Mouse (Mus musculus): Measurements from ENCODE around the gene Scn8a.

Scn8a gene

GRCm38 (mm10) chr15:100953955-100954354 lies 84.3 kb downstream of the Scn8a start:
- no peak for DNase-seq (ENCODE audit: low spot score in 2 of 2)

GRCm38 (mm10) chr15:100954751-100955150 lies 85.1 kb downstream of the Scn8a start:
- DNase-seq (ENCODE audit: low spot score in 2 of 2), result no peak

DNA sequence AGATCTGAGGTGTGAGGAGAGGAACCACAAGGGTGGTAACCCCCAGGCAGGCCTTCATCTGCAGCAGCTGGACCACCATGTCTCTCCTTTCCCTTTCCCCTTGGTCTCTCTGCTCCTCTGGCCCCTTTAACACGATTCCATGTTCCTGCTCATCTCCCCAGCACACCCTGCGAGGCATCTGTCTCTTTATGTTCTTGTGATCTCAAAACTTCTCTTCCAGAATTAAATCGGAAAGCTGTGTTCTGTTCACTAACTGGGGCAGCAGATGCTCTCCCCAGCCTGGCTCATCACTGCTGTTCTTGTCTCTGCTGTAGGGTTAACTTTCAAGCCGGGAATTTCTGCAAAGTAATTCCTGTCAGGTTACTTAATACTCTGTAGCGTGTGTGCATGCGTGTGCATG lies 91.3 kb downstream of the Scn8a start:
- no peak for DNase-seq (ENCODE audit: low spot score in 2 of 2)

DNA sequence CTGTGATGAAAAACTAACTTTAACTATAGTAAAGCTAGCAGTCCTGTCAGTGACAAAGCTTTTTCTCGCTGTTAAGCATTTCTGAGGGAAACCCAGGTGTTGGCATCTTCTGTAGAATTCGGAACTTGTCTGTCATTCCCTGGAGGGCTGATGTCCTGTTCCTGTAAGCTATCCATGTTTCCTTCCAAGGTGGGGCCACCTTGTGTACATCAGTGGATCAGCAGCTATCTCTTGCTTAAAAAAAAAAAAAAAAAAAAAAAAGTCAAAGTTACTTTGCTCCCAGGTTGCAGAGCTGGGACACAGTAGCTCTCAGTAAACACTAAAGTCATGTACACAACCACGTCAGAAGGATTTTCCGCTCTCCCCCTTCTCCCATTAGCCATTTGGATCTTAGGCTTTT lies 91.9 kb downstream of the Scn8a start:
- DNase-seq (ENCODE audit: low spot score in 2 of 2), result no peak

- DNase-seq (ENCODE audit: low spot score in 2 of 2), result no peak
Measured at GRCm38 (mm10) chr15:100971443-100971842, 101.8 kb downstream of the Scn8a start.

DNA sequence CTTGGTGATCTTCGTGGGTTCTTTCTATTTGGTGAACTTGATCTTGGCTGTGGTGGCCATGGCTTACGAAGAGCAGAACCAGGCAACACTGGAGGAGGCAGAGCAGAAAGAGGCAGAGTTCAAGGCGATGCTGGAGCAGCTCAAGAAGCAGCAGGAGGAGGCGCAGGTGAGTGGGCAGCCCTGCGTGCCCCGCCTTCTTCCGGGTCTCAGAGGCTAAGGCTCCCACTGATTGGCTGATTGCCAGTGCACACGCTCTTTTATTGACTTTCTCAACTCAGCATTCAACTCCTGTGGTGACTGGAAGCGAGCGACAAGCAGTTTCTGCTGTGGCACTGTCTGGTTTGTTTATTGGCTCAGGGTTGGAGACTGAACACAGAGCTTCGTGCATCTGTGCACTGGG lies 103.1 kb downstream of the Scn8a start:
- DNase-seq (ENCODE audit: low spot score in 2 of 2), result no peak

- no peak for DNase-seq (ENCODE audit: low spot score in 2 of 2)
Measured at GRCm38 (mm10) chr15:100974679-100975078, 105.0 kb downstream of the Scn8a start.

- DNase-seq (ENCODE audit: low spot score in 2 of 2), result no peak
Measured at GRCm38 (mm10) chr15:100983427-100984153, 113.9 kb downstream of the Scn8a start.

- DNase-seq (ENCODE audit: low spot score in 2 of 2), result no peak
Measured at GRCm38 (mm10) chr15:100984154-100984893, 114.7 kb downstream of the Scn8a start.

GRCm38 (mm10) chr15:100986479-100986878 lies 116.8 kb downstream of the Scn8a start:
- no peak for DNase-seq (ENCODE audit: low spot score in 2 of 2)

GRCm38 (mm10) chr15:100987031-100987430 lies 117.4 kb downstream of the Scn8a start:
- no peak for DNase-seq (ENCODE audit: low spot score in 2 of 2)

DNA sequence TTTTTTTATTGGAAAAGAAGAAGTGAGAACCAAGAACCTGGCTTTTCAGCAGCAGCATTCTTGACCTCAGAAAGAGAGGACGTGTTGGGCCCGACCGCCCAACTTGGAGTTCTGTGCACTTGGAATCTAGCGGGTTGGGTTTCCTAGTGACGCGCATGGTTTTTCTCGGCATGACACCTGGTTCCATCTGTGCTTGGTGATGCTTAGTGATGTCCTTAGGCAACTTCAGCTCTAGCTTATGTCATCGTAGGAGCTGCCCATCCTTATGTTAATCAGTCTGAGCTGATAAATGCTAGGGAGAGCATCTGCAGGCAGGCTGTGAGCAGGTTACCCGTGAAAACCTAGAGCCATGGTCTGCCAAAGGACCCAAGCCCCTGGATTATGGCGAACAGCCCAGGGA lies 120.6 kb downstream of the Scn8a start:
- no peak for DNase-seq (ENCODE audit: low spot score in 2 of 2)

GRCm38 (mm10) chr15:100997090-100997489 lies 127.4 kb downstream of the Scn8a start:
- DNase-seq (ENCODE audit: low spot score in 2 of 2), result no peak

GRCm38 (mm10) chr15:101001685-101002084 lies 132.0 kb downstream of the Scn8a start:
- no peak for DNase-seq (ENCODE audit: low spot score in 2 of 2)

DNA sequence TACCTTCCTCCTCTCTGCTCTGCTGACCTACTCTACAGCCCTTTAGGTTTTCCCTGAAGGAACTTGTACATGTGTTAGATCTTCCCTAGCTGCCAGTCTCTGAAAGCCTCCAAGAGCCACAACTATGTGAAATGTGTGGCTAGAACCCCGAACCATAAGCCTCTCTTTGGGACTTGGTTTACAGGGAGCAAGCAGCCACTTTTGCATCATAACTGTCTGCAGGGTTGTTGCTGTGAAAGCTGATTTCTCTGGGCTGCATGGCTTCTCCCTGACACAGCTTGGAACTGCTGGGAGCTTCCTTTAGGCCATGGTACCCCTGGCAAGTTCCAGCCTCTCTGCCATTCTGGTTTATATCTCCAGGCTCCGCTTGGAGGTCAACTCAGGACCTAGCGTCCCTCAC lies 132.8 kb downstream of the Scn8a start:
- no peak for DNase-seq (ENCODE audit: low spot score in 2 of 2)

DNA sequence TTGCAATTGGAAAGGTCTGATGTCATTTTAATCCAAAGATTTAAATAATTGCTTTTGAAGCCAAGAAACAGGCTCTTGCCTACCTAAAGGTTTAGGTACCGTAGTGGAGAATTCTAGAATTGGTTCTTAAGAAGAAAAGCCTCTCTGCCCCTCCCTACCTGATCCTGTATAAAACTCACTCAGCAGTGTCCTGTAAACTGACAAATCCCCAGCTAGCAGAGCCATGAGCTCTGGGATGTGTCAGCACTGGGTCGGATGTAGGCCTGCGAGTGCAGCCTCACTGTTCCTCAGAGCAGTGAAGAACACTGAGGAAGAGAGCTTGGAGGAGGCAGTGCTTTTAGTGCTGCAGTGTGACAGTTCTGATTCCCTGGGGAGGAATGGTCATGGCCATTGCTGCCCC lies 134.9 kb downstream of the Scn8a start:
- no peak for DNase-seq (ENCODE audit: low spot score in 2 of 2)

DNA sequence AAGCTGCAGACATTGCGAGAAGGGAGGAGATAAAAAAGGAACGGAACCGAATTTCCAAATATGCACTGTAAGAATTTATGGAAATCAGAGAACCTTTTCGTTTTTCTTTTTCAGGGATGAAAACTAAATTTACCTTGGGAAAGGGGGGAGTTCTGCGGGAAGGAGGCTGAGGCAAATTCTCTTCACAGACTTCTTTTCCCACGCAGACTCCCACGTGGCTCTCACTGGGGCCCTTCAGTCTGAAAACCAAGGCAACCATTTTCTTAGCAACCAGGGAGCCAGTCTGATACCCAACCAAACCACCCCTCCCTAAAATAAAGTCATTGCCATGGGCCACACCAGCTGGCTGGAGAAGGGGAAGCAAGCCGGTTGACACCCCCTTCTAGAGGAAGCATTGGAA lies 136.1 kb downstream of the Scn8a start:
- no peak for DNase-seq (ENCODE audit: low spot score in 2 of 2)

- DNase-seq (ENCODE audit: low spot score in 2 of 2), result no peak
Measured at GRCm38 (mm10) chr15:101006251-101007040, 136.8 kb downstream of the Scn8a start.

GRCm38 (mm10) chr15:101007236-101007635 lies 137.6 kb downstream of the Scn8a start:
- no peak for DNase-seq (ENCODE audit: low spot score in 2 of 2)

GRCm38 (mm10) chr15:101008386-101009010 lies 138.8 kb downstream of the Scn8a start:
- no peak for DNase-seq (ENCODE audit: low spot score in 2 of 2)

GRCm38 (mm10) chr15:101011352-101011751 lies 141.7 kb downstream of the Scn8a start:
- DNase-seq (ENCODE audit: low spot score in 2 of 2), result no peak

- DNase-seq (ENCODE audit: low spot score in 2 of 2), result no peak
Measured at GRCm38 (mm10) chr15:101028960-101029359, 159.3 kb downstream of the Scn8a start.
